Mouse (Mus musculus) neural tube, embryonic 10.5 days (tissue): Measurements from ENCODE around the gene Setd5.

Experiments
- DNase-seq: peaks from one replicate; pipeline ENCODE4 v3.0.0-alpha.2; 2017; ENCODE audit warnings: low spot score; ENCODE audit errors: extremely low spot score

Gene Setd5

DNA sequence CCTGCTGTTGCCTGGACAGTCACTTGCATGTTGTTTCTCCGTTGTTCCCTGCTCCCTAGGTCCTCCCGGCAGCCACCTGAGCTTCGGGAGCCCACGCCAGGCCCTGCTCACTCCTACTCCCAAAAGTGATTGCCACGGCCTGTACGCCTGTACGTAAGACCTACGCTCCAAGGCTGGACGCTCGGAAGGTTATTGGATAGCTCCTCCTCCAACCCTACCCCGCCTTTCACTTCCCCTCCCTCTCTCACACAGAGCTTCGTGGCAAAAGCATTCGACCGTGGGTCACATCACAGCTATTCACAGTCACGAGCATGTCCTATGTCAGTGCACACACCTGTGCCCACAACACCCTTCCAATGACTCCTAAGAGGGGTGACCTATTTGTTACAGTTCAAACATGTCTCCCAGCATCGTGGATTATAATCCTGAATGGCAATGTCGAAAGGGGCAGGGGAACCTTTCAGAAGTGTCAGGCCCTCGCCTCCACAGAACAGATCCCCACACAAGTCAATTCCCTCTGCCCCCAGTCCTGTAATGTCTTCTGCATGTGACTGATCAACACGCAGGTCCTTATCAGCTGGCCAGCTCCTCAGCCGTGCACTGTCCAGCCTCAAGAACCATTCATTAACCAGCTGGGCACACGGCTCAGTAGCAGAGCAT, 107.8 kb downstream of the Setd5 start:
- DNase-seq, result no peak

DNA sequence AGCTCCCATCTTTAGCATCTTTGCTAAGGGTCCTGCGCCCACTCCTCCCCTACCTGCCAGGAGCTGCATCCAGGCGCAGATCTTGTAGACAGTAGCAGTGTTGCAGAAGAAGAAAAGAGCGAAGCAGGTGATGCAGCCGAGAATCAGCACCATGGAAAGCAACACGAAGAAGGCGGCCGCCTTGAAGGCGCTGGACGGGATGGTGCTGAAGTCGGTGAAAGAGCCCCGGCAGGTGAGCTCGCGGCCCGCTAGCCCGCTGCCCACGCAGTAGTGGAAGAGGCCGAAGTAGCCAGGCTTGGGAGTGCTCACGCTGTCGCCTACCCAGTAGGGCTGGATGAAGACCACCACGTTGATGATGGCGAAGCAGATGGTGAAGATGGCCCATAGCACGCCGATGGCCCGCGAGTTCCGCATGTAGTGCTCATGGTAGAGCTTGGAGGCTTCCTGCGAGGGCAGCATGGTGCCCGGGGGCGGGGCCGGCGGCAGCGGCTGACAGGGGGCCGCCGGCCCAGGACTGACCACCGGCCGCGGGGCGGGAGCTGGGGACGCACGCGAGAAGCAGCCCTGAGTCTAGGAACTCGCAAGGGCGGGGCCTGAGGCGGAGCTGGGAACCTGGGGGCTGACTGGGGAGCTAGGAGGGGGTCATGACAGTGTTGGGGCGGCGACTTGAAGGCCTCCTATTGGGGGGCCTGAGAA, 116.7 kb downstream of the Setd5 start:
- peak; percentile 54 for DNase-seq

DNA sequence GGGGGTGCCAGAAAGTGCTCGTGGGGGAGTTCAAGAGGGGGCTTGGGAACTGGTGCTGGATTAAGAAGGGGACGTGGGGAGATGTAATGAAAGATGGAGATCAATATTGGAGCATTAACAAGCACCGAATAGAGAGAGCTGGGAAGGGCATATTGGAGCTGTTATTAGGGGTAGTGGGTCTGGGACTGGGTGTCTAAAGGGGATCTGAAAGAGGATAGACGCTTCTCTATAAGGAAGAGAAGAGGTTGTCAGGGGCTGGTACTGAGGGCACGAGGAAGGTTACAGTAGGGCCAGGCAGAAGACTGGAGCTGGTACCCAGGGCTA, 117.3 kb downstream of the Setd5 start:
- no peak for DNase-seq

DNA sequence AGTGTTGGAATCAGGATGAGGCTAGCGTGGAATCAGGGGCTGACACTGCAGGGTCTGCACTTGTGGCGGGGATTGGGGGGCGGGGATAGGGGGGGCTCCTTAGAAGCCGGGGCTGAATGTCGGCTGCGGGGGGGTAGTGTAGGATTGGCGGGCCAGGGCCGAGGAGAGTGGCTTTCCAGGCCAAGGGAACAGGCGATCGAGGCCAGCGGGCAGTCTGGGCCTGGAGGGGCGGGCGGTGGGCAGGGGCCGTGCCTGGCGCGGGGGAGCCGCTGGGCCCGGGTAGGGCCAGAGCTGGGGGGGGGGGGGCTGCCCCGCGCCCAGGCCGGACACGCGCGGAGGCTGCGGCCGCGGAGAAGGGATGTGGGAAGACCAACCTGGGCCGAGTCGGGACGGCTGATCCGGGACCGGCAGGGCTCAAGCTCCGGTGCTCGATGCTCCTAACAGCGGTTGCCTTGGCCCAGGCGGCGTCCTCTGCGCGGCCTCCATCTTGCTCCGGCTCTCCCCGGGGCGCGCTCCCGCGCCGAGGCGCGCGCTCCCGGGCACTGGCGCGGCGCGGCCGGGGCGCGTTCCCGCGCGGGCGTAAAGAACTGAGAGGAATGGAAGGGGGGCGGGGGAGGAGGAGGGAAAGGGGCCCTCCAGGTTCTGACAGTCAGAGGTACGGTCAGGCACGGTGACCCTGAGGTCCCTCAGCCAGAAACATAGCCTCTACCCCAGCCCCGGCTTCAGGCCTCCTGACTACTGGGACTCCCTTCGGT, 117.9 kb downstream of the Setd5 start, which contains the start of gene Lhfpl4:
Lhfpl4 (minus strand) TSS at position 544 of the 755 bp plus-strand sequence.
- peak; percentile 56 for DNase-seq

DNA sequence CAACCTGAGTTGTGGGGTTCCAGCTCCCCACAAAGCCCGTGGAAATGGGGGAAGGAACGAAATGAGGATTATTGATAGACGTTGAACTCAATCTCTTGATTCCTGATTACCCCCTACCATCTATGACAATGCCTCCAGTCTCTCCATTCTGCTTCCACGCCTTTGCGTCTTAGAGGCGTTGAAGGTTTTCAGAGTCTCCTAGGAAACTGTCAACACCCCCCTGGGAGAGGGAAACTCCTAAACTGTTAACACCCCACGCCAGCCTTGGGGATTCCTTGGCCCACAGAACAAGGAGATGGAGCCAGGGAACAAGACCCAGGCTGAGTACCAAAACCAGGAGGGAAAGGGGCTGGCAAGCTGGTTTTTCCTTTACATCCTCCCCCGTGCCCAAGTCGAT, 118.4 kb downstream of the Setd5 start:
- DNase-seq, result no peak
